Mouse (Mus musculus): ENCODE measurements at regions not wholly inside any gene's neighbourhood (a gene's known extent, or its start where the extent isn't known, plus 50 kb on each side); places are given as distances from the start of the nearest gene placed in this dataset.

DNA sequence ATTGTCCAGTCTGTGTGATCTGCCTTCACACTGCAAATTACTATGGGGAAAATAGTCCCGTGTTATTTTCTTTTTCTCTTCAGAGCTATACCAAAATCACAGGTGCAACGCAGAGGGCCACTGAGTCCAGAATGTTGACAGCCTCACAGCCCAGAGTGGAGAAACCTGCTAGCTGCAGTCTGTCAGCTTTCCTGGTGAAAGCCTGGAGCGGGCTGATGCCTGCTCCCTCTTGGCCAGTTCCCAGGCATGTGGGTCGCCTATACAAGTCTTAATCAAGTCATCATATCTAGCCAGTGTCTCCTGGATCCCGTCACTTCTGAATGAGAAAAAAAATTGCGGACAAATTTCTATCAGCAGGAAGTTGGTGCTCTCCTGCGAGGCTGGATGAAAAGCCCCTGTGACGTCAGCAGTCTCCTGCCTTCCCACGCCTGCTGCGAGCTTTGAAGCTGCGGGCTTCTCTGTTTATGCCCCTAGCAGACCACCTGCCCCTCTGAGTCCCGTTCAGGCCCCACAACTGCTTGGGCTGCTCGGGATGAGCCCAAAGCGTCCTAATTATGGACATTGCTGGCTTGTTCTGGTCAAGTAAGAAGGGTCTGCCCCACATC lies 227.1 kb upstream of the Hes1 start:
- no peak for DNase-seq (ENCODE audit: low spot score)

DNA sequence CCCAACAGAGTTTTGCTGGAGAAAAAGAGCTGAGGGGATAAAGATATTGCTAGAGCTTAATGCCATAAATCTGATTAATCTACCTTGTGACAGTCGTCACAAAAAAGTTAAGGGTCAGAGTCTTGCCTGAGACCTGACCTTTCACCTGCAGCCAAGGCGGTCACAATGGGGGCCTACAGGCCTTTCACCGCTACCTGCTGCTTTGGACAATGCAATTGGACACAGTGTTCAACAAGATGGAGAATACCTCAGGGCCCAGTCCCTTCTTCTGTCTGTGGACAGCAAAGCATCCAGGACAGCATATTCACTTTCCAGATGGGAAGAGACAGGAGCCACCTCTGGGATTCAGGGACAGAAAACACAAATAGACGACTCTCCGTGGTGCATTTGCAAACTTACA lies 226.3 kb upstream of the Hes1 start:
- no peak for DNase-seq (ENCODE audit: low spot score)

DNA sequence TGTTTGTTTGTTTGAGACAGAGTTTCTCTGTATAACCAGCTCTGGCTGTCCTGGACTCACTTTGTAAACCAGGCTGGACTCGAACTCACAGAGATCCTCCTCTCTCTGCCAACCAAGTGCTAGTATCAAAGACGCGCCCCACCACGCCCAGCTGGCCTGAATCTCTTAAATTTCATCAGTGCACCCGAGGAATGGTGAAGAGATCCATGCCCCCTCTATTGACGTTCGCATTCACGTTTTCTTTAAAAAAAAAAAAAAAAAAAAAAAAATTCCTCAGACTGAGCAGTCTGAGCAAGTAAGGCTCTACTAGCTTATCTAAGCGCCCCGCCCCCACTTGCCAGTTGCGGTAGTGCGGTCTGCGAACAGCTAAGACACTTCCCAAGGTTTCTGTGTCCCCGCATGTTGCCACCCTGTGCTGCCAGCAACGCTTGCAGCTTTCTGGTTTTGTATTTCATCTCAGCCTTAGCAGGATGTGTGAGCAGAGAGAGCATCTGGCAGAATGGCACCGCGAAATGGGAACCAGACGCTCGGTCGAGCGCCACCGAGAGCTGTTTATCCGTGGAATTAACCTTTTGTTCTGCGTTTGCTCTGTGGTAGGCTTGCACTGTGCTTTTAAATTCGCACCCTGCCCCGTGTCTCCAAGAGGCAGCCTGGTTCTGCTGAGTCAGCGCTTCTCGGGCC lies 225.1 kb upstream of the Hes1 start:
- no peak for DNase-seq (ENCODE audit: low spot score)

DNA sequence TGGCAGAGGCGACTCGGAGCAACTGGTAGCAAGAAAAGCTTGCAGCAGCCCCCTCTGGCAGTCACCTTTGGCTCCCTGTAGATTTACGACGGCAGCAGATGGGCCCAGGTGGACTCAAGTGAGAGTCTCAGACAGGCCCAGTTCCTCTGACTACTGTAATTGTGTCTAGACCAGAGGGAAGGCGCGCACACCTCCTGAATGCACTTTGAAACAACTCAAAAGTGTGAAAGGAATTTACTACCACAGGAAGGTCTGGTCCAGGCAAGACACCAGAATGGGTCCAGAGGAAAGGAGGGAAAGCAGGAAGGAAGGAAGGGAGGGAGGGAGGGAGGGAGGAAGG lies 224.6 kb upstream of the Hes1 start:
- no peak for DNase-seq (ENCODE audit: low spot score)

DNA sequence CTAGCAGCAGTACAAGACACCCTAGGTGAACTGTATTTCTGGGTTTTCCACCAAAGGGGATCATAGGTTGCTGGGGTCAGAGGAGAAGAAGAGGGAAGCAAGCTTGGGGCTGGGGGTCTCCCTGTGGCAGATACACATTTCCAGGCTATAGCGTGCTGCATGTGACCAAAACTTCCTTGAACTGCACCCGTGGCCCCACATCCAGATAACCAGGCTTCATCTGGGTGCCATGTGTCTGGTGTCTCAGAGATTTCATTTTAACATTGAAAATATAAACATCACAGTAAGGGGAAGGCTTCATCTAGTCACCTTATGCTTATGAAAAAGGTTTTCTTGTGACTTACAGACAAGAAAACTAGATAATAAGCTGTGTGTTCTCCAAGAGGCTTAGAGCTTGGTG lies 223.8 kb upstream of the Hes1 start:
- DNase-seq (ENCODE audit: low spot score): no peak

DNA sequence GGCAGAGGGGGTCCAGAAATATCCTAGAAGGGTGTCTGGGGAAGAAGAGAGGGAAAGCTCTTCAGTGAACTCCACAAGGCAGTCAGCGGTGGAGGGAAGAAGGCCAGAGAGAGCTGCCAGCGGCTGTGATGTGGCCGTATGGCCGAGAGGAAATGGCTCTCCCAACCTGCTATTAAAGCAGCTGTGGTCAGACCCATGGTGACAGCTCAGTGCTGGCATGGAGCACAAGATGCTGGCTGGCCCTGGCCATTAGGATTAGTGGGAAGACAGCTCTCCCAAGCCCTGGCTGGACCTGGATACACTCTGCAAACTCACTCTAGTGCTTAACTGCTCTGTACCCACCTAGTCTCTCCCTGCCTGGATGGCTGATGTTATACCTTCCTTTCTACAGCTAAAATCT lies 223.1 kb upstream of the Hes1 start:
- DNase-seq (ENCODE audit: low spot score): no peak

DNA sequence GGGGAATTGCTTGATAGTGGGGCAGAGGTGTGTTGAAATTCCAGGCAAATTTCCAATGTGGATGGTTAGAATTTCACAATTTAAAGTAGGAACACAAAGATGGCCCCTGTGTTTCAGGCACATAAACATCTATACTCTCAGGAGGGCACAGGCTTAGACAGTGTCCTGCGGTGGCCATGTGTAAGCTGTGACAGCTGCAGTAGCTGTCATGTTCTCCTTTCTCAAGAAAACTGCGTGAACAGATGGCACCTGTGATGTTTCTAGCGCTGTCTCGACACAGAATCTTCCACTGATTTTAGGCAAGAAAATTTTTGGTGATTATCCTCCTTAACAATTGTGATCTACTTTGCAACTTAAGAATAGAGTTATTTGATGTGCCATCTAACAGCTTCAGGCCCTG lies 222.1 kb upstream of the Hes1 start:
- no peak for DNase-seq (ENCODE audit: low spot score)

DNA sequence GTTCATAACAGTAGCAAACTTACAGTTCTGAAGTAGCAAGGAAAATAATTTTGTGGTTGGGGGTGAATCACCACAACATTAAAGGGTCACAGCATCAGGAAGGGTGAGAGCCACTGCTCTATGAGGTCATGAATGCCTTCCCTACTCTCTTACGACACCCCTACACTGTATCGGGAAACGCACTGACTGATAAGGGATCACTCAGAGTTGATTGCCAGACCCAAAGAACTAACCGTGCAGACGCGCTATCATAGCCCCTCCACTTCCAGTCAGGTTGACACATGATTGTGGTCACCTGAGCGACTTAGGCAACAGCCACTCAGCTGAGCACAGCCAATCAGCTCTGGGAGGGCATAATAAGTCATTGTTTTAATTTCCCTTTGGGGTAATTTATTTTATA lies 220.7 kb upstream of the Hes1 start:
- no peak for DNase-seq (ENCODE audit: low spot score)

DNA sequence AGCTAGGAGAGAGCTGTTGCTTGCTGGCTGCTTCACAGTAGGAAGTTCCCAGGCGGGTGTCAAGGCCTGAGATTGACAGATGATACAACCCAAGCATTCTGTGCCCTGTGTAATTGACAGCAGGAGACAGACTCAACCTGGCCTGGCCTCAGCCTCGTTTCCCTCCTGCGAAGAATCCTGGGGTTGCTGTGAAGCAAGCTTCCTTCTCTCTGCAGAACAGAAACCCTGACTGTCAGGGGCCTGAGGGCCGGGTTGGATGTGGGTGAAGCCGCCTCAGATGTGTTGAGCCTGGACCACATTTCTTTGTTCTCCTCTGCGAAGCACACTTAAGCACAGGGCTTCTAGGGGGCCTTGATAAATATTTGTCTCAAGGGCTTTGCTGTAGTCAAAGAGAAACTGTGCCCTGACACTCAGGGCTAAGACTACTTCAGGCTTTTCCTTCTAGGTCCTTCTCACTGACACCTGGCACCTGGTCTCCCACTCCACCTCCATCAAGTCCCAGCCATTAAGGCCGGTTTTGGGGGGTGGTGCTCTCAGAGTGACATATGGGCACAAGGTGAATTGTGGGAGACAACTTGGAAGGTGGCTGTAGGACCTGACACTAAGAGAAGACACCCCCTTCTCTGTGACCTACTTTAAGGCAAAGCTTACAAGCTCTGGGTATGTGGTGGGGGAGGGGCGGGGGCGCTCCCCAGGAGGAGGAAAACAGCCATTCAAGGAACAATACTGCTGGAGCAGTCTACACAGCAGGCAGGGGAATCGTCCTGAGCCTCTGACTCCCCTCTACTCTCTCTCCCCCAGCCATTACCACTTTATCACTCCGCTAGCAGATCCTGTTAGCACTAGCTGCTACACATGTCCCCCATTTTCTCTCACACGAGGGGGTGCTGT lies 219.2 kb upstream of the Hes1 start:
- no peak for DNase-seq (ENCODE audit: low spot score)

DNA sequence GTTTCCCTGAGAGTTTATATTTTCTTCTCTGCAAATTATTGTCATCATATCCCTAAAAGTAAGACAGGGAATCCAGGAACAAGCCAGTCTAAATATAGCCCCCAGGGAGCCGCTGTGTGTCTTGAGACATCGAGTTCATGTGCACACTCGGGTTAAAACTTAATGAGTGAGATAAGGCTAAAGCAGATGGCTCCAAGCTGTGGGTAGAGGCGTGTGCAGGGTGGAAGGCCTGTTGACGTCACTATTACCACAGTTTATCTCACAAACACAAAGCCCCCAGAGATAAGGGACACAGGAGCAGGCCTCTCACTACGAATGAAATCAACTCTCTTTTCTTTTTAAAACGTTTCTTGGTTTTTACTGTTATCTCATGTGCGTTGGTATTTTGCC lies 218.6 kb upstream of the Hes1 start:
- no peak for DNase-seq (ENCODE audit: low spot score)

DNA sequence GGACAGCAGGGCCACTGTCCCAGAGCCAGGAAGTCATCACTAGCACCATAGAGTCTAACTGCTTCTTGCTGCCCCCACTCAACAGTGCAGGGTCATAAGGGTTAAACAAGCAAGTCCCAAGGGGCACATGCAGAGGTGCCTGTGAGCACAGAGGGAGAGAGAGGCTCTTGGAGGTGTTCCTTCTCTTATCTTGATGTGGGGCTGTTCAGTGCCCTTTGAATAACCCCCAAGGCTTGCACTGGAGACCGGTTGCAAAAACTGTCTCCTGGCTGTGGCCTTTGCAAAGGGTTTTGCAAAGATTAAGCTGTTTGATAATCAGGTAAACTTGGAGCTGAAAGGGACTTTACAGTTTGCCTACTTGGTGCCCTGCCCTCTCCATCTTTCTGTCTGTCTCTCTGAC lies 217.1 kb upstream of the Hes1 start:
- DNase-seq (ENCODE audit: low spot score): no peak

DNA sequence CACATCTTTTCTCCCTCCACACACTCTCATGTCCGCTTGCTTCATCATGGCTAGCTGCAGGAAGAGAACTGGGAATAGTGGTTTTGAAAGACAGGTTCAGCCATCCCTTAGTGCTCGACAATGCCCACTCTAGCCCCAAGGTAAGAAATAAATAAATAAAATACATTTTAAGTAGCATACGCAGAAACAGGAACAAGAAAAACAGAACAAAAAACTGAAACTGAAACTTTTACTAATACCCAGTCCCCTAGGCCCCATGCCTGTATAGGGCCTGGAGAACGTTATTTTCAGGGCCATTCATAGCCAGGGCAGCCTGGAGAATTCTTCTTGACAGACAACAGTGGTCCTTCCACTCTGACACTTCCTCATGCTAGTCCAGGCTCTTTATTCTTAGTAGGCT lies 216.4 kb upstream of the Hes1 start:
- DNase-seq (ENCODE audit: low spot score): no peak

DNA sequence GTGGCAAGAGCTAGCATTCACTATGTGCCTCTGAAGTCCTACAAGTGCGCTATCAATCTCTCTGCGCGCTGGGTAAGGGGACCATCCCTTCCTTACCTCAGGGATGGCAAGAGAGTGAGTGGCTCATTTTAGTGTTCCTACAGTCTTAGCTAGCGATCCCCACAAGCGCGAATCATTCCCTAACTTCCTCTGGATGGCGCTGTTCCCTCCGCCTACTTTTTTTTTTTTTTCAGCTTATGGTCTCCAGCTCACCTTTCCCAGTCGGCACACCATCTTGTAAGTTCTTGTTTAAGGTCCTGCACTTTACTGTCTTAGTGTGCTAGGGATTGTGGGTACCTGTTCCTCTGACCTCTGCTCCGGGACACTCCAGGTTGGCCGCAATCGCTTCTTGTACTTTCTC lies 215.7 kb upstream of the Hes1 start:
- no peak for DNase-seq (ENCODE audit: low spot score)

DNA sequence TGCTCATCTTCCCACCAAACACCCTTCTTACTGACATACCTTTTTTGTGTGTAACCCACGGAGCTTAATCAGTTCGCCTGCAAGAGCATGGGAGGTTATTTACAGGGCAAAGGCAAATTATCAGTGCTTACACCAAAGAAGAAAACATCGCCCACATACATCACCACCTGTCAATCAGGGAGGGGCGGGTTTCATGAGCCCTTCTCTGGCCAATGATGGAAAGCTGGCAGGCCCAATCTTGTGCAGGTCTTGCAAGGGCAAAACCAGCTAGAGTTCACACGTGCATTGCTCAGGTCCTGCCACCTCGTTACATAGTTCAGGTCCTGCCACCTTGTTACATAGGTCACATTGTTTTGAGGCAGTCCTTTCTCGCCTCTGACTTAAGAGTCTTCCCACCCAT lies 214.7 kb upstream of the Hes1 start:
- DNase-seq (ENCODE audit: low spot score): no peak

DNA sequence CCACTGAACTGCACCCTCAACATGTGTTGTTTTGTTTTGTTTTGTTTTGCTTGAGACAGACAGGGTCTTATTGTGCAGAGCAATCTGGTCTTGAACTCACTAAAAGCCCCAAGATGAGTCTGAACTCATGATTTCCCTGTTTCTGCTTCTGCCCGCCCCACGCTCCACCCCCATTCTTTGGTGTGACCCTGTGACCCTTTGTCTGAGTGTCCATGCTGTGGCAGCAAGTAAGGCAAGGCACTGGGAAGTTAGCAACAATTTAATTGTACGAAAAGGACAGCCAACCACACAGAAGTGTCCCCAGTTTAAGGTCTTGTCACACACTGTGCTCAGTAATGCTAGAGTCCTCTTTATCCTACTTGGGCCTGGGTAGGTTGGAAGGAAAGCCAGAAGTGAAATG lies 213.6 kb upstream of the Hes1 start:
- DNase-seq (ENCODE audit: low spot score): no peak

DNA sequence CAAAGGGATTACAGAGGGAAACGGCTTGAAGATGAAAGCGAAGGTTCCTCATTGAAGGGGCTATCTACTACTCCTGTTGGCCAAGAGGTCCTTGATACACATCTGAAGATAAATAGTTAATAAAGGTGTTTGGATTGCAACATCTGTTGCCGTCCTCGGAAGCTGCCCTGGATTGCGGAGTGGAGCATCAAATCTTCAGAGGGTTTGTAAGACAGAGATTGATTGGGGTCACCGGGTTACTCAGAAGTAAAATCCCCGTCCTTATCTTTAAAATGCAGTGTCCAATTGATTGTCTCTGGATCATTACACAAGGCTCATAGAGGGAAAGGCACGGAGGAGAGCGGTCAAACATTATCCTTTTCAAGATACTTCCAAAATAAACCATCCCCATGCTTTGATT lies 212.4 kb upstream of the Hes1 start:
- no peak for DNase-seq (ENCODE audit: low spot score)

DNA sequence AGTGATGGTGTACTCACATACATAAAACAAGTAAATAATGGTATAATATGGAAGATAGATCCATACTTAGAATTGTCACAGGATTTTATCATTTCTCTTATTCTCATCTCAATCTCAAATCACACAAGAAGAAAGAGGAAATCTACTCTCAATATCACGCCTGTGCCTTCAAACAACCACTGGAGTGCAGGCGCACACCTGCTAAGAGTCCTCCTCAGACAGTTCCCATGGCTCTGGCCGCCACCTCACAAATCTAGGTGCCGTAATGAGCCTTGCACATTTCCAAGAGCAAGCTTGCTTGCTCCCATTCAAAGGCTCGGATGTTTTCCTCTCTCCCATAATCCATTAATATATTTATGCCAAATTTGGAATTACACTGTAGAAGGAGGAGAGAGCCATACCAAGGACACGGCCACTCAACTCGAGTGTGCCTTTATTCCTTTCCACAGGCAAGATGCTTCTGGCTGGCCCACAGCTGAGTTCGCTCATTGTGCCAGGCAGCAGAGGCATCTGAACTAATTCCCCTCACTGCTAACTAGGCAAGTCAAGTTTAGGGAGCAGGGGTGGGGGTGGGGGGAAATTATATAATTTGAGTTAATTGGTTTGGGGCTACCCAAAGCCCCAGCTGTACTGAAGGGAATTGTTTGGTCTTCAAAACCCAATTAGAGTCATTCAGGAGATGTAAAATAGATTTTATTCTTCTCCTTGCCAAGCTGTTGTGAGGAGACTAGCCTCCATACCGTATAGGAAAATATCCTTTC lies 209.2 kb upstream of the Hes1 start:
- DNase-seq (ENCODE audit: low spot score): no peak

DNA sequence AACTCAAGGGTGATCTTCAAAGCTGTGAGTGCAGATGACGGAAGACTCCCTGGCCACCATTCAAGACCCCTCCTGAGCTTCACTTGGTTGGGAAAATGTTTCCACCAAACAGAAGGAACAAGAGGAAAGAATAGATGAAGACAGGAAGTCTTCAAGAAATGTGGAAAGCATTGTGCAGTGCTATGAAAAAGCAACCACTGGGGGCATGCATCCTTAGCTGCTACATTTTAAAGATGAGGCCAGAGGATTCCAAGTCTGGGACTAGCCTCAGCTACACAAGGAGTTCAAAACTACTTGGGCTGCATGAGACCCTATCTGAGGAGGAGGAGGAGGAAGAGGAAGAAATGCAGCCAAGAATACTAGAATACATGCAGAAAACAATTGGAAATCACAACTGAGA lies 207.6 kb upstream of the Hes1 start:
- DNase-seq (ENCODE audit: low spot score): no peak

DNA sequence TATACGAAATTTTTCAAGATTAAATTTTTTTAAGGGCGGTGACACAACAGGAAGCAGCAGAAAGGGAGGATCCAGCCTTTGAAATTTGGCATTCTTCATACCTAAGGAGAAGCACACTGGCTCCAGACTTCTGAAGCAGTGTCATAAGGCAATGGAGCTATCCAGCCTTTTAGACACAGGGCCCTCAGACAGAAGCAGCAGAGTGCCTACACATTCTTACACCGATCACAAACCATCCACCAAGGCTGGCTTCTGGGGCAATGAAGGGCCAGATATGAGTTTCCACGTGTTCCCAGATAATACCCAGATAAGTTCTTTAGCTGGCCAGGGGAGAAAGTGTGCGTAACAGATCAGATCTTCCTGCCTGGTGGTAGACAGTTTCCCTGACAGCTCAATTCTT lies 205.5 kb upstream of the Hes1 start:
- no peak for DNase-seq (ENCODE audit: low spot score)

DNA sequence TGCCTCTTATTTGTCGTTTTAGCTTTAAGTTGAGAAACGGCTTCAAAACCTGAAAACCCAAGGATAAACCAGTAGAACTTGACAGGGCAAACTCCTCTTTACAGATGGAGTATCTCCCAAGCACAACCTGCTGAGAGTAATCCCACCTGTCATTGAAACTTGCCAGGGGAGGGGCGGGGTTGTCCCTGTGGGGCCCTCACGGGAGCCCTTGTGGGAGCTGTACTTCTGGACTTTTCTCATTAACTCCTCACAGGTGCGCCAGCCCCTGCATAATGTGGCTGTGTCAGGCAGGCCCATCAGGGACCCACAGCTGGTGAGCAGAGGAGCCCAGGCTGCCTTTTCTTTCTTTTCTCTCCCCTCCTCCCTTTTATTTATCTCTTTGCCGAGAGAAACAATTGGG lies 203.9 kb upstream of the Hes1 start:
- DNase-seq (ENCODE audit: low spot score): no peak

DNA sequence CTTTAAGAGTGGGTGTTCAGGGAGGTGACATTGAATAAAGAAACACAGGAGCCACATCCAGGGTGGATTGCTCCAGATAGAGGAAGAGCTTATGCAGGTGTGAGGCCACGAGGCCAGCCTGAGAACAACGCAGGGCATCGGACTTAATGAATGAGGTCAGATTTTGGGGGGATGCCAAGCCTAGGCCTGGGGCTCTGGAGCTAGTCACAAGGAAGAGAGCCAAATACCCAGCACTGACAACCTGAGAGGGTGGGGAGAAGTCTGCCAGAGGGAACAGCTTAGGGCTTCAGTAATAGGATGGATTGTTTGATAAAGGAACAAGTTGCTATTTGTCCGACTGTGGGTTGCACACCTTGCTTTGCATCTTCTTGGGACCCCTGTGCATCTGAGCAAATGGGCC lies 203.1 kb upstream of the Hes1 start:
- DNase-seq (ENCODE audit: low spot score): no peak

DNA sequence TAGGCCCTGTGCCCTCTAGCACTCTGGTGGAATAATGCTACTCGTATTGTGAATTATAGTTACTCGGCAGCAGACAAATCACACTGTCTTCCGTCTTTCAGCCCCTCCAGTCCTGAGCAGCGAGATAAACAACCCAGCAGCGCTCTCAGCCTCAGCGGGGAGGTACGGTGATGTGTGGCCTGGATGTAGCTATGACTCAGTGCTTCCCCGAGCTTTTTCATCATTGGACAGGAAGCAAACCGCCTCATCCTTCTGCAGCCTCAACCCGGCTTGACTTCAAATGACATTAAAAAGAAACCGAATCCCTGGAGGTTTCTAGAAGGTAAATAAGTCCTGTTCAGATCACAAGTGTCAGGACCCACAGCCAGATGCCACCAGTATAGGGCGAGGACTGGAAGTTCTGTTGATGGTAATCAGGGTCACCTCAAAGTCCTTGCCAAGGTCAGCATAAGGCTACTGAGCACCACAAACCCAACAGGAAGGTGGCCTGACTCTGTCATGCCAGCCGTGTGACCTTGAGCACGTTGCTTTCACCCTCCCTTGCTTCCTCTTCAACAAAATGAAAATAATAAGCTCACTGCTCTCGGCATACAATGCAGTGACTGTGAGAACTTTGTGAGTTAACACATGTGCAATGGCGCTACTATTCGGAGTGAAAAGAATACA lies 199.0 kb upstream of the Hes1 start:
- no peak for DNase-seq (ENCODE audit: low spot score)

Data from lung, postnatal 25 days (tissue).